Mouse (Mus musculus): ENCODE results near the gene Vmn1r83.

The Vmn1r83 gene

DNA sequence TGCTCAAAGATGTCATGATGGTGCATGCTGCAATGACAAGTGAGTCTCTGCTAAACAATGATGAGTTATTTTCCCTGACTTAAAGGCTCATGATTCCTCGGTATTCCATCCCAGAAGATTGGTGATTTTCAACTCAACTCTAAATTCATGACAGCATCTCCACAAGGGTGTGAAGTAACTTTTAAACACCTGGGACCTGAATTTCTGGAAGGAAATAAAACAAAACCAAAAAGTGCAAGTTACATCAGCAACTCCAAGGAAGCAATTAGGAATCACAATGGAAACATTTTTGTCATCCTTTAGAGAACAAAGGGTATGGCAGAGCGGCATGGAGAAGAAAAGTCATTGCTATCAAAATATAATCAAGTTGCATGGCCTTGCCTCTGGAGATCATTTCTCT is at the start of gene Vmn1r83:
Vmn1r83 (minus strand) TSS at position 101 of the 400 bp plus-strand sequence.
- DNase-seq (ENCODE audit: low spot score), result no peak

DNA sequence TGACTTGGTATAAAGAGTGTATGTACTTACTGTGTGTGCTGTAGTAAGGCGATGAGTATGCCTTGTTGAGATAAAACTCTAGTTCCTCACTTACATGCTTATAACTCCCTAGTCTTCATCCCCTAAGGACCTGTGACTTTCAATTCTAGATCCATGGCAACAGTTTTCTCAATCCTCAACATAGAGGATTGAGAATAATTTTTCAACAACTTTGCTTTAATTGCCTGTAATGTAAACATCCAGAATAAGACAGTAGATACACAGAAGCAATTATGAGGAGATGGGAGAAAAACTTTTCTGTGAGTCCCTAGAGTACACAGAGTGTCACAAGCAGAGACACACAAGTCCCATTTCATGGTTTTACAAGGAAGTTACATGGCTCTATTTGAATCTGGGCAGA is 39.9 kb upstream of the Vmn1r83 start, which contains the start of gene Vmn1r84:
Vmn1r84 (minus strand) TSS at position 101 of the 400 bp plus-strand sequence.
- no peak for DNase-seq (ENCODE audit: low spot score)

DNA sequence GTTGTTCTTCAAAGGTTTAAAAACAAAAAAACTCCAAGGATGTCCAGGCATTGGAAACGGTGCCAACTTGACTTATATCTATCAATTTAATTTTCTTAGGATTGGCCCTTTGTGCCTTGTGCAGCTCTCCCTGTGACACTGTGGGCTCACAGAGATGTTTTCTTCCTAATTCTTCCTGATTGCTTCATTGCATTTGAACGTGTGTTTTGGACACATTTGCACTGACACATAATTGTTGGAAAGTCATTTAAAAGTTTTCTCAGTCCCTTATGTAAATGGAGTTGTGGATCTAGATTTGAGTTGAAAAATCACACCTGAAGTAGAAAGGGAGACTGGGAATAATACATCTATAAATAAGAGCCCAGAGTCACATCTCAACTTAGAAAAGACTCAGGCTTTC is 29.2 kb downstream of the Vmn1r83 start, which contains the start of gene Vmn1r82:
Vmn1r82 (plus strand) TSS at position 301 of the 400 bp plus-strand sequence.
- no peak for DNase-seq (ENCODE audit: low spot score)

Measured in left cerebral cortex, adult 11 months (tissue).